Mouse (Mus musculus) intestine, embryonic 14.5 days (tissue): ENCODE results near the gene Helz. TPM values are rescaled to one million over a fixed set of nuclear protein-coding genes. Genes with fewer than 3 reads are reported as not detected.
A peak's percentile ranks its signal among the peaks of the same experiment; 100 is the strongest.
"Not testable (repeated sequence)": the region's sequence is repeated elsewhere in the genome, so short reads cannot be mapped to it uniquely, and the experiment has no call there.

Source experiments
- ATAC-seq: fragments of 200-750 bp; cut with Nextera tagmentation; replicated peaks from 2 replicates; pipeline ENCODE4 v1.8.0; 2017; ENCODE audit warnings: low read depth, moderate number of reproducible peaks, moderate TSS enrichment, moderate library complexity; ENCODE audit not compliant: low FRiP score, low TSS enrichment
- DNase-seq: peaks from one replicate; pipeline ENCODE4 v3.0.0-alpha.2; 2018; ENCODE audit warnings: low spot score
- H3K27ac ChIP-seq: fragments of 300-500 bp; sonication (generic); 2 replicates; pipeline ENCODE4 v1.5.1; 2014; ENCODE audit warnings: low read depth, mild to moderate bottlenecking, control low read depth
- H3K27me3 ChIP-seq: fragments of 300-500 bp; sonication (generic); replicated peaks from 2 replicates; pipeline ENCODE4 v1.6.1; 2014; ENCODE audit warnings: low read length, control low read depth; ENCODE audit not compliant: control insufficient read depth, insufficient read depth
- H3K36me3 ChIP-seq: fragments of 300-500 bp; sonication (generic); 2 replicates; pipeline ENCODE4 v1.6.1; 2014; ENCODE audit warnings: low read length, control low read depth; ENCODE audit not compliant: control insufficient read depth, insufficient read depth
- H3K4me1 ChIP-seq: fragments of 300-500 bp; sonication (generic); replicated peaks from 2 replicates; pipeline ENCODE4 v1.6.1; 2014; ENCODE audit warnings: low read length, control low read depth, mixed read lengths; ENCODE audit not compliant: control insufficient read depth, insufficient read depth
- H3K4me2 ChIP-seq: fragments of 300-500 bp; sonication (generic); 2 replicates; pipeline ENCODE4 v1.6.1; 2014; ENCODE audit warnings: low read length
- H3K4me3 ChIP-seq: fragments of 300-500 bp; sonication (generic); 2 replicates; pipeline ENCODE4 v1.5.1; 2014; ENCODE audit warnings: low read depth, low read length, control low read depth, mixed read lengths
- H3K9ac ChIP-seq: fragments of 300-500 bp; sonication (generic); 2 replicates; pipeline ENCODE4 v1.6.1; 2014; ENCODE audit warnings: mild to moderate bottlenecking, low read length
- H3K9me3 ChIP-seq: fragments of 300-500 bp; sonication (generic); 2 replicates; pipeline ENCODE4 v1.6.1; 2016; ENCODE audit warnings: low read length, control low read depth; ENCODE audit not compliant: control insufficient read depth
- WGBS: fragments of 180-500 bp; shearing (Covaris S2); extraction: QIAGEN DNeasy Blood & Tissue Kit; methylation state at CpG from one replicate; pipeline ENCODE4 v1.1.7; 2014; 5-methylcytosine and 5-hydroxymethylcytosine counted together
- polyA plus RNA-seq: library from polyadenylated mRNA; unstranded; fragments of >200 nt; fragmentation: Nextera tagmentation; extraction: Ambion mirVana; gene quantifications from 2 replicates; pipeline ENCODE4 v1.2.1, GENCODE M21; 2014

Gene Helz
- polyA plus RNA-seq = 22.2 and 22.6 TPM in 2 replicates

DNA sequence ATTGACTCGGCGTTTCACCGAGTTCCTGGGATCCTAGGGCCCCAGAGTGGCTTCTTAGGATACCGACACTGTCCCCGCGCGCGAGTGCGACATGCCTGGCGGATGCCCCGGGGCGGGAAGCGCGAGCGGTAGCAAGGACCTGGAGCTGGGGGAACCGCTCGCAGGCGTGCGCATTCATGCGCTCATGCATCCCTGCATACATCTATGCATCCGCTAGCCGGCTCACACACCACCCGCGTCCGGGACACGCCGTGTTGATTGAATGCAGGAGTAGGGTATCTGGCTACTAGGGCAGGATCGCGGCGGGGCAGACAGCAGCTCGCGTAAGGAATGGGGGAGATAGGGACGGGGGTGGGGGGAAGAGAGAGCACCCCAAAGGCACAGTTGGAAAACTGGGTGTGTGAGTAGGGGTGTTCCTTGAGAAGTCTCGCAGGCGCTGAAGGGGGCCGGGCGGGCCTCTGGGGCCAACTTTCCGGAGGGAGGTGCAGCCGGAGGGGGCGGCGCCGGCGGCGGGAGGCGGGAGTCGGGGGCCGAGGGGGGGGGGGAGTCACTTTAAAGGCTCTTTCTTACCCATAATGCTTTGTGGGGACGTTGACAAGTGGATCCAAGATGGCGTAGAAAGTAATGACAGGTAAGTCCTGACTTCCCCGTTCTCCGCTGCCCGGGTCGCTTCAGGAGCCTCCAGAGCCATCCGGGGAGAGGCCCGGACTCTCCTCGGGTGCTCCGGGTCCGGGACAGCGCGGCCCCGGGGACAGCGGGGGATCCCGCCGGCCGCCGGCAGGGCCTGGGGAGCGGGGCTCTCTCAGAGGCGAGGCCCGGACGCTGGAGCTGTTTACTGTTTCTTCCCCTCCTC is at the start of gene Helz:
TSS of gene Helz (plus strand) at position 580 of the 853 bp plus-strand sequence.
- Histone ChIP-seq H3K36me3 (peaks cover 24% of the 10 kb centered on the region), H3K4me3 (peak within 1 kb of the TSS; percentile 96), H3K4me1 (0 out of 2 replicates have a peak, but pooled peaks cover 2% of the 10 kb centered on the region), H3K9me3 (no peaks in the 10 kb centered on the region), H3K27ac (peak within 1 kb of the TSS; percentile 75), H3K9ac (peak within 1 kb of the TSS; percentile 89), H3K4me2 (peak within 1 kb of the TSS; percentile 100), H3K27me3 (no peaks in the 10 kb centered on the region)
- ATAC-seq (peak; percentile 73), DNase-seq (peak; percentile 91)
- 1% methylated on average over 66 of the region's 70 CpGs for WGBS

DNA sequence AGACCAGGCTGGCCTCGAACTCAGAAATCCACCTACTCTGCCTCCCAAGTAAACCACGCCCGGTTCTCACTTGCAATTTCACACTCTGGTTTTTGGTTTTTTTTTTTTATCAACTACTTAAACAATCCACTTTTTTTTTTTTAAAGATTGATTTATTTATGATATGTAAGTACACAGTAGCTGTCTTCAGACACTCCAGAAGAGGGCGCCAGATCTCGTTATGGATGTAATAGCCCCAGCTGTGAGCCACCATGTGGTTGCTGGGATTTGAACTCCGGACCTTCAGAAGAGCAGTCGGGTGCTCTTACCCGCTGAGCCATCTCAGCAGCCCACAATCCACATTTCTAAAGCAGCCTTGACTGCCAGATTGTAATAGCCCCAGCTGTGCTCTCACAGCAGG is 44.9 kb upstream of the Helz start:
- no peak overlapping the region for H3K4me2 ChIP-seq
- no peak overlapping the region for H3K9ac ChIP-seq
- H3K4me3 ChIP-seq = no peak overlapping the region
- no peak for ATAC-seq
- H3K27ac ChIP-seq = no peak overlapping the region
- 86% methylated on average over 8 of the region's 8 CpGs for WGBS
- no peaks in the 10 kb centered on the region for H3K27me3 ChIP-seq
- no peak for DNase-seq
- H3K4me1 ChIP-seq = no peaks in the 10 kb centered on the region
- H3K36me3 ChIP-seq = peaks cover 30% of the 10 kb centered on the region
- no peaks in the 10 kb centered on the region for H3K9me3 ChIP-seq

DNA sequence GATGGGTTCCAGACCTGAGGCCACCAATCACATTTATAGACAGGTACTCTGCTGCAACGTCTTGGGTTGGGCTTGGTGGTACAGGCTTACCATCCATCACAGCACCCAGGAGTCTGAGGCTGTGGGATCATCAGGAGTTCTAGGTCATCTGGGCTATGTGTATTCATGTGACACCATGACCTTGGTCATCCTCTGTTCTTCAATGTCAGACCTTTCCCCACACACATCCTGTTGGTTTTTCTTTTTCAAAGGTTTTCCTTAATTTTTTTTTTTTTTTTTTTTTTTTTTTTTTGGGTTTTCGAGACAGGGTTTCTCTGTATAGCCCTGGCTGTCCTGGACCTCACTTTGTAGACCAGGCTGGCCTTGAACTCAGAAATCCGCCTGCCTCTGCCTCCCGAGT is 43.4 kb upstream of the Helz start:
- not testable (repeated sequence) for DNase-seq

DNA sequence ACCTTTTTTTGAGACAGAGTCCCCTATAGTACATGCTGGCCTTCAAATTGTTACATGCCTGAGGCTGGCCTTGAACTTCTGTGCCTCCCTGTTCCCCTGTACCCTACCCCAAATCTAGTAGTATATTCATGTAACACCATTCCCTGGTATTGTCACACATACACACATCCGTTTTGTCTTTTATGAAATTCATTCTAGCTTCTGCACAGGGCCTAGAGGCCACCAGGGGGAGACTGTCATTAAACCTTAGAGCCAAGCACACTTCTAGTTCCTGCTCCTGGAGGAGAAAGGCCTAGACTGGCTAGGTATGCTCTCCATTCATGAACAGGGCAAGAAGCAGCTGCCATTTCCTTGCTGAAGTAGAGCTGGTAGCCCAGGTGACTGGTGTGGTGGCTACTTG is 41.5 kb upstream of the Helz start:
- Histone ChIP-seq H3K4me2 (no peak overlapping the region), H3K9ac (no peak overlapping the region), H3K4me3 (no peak overlapping the region), H3K4me1 (peaks cover 7% of the 10 kb centered on the region; the same call in 1 of the 2 replicates), H3K27me3 (0 out of 2 replicates have a peak, but pooled peaks cover 2% of the 10 kb centered on the region), H3K27ac (no peak overlapping the region), H3K36me3 (0 out of 2 replicates have a peak, but pooled peaks cover 5% of the 10 kb centered on the region), H3K9me3 (no peaks in the 10 kb centered on the region)
- WGBS = 78% methylated on average over 1 of the region's 1 CpGs
- ATAC-seq (no peak), DNase-seq (no peak)

More for the DNA sequence above, 43.4 kb upstream of the Helz start:
- not testable (repeated sequence) for H3K9ac ChIP-seq, H3K27me3 ChIP-seq, H3K4me2 ChIP-seq, ATAC-seq, H3K9me3 ChIP-seq, H3K4me3 ChIP-seq, H3K4me1 ChIP-seq, H3K27ac ChIP-seq
- peaks cover 18% of the 10 kb centered on the region for H3K36me3 ChIP-seq
- 80% methylated on average over 3 of the region's 4 CpGs for WGBS

- no peak overlapping the region for H3K4me2 ChIP-seq
Observed at GRCm38 (mm10) chr11:107509631-107510338, 37.9 kb upstream of the Helz start.

GRCm38 (mm10) chr11:107510362-107511269 is 37.1 kb upstream of the Helz start:
- Histone ChIP-seq H3K27me3 (0 out of 2 replicates have a peak, but pooled peaks cover 2% of the 10 kb centered on the region), H3K9ac (no peak overlapping the region; the same call in 1 of the 2 replicates), H3K9me3 (no peaks in the 10 kb centered on the region), H3K36me3 (no peaks in the 10 kb centered on the region), H3K4me1 (peaks cover 7% of the 10 kb centered on the region; the same call in 1 of the 2 replicates), H3K4me3 (0 out of 2 replicates have a peak overlapping the region, but pooled peaks have one; percentile 8), H3K27ac (no peak overlapping the region), H3K4me2 (peak overlapping the region; percentile 45)
- ATAC-seq (no peak), DNase-seq (peak; percentile 63)
- WGBS = 6% methylated on average over 18 of the region's 18 CpGs

More at GRCm38 (mm10) chr11:107509631-107510338, 37.9 kb upstream of the Helz start:
- WGBS = 21% methylated on average over 11 of the region's 11 CpGs
- Histone ChIP-seq H3K4me1 (peaks cover 7% of the 10 kb centered on the region; the same call in 1 of the 2 replicates), H3K9me3 (no peaks in the 10 kb centered on the region), H3K36me3 (no peaks in the 10 kb centered on the region), H3K4me3 (no peak overlapping the region), H3K9ac (no peak overlapping the region), H3K27ac (no peak overlapping the region), H3K27me3 (0 out of 2 replicates have a peak, but pooled peaks cover 2% of the 10 kb centered on the region)
- DNase-seq (no peak), ATAC-seq (no peak)

DNA sequence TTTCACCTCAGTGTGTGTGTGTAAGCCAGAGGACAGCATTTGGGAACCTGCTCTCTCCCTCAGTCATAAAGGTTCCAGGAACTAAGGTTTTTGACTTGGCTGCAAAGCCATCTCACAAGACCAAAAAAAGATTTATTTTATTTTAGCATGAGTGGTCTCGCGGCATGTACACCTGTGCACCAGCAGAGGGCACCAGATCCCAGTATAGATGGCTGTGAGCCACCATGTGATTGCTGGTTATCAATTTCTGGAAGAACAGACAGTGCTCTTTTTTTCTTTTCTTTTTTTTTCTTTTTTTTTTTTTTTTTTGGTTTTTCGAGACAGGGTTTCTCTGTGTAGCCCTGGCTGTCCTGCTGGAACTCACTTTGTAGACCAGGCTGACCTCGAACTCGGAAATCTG is 35.8 kb upstream of the Helz start:
- not testable (repeated sequence) for H3K9me3 ChIP-seq, H3K27me3 ChIP-seq, H3K9ac ChIP-seq, H3K4me1 ChIP-seq, H3K4me2 ChIP-seq, H3K4me3 ChIP-seq, H3K36me3 ChIP-seq, H3K27ac ChIP-seq
- ATAC-seq (0 out of 2 replicates have a peak, but pooled peaks have one; percentile 15), DNase-seq (peak; percentile 76)
- WGBS = 51% methylated on average over 5 of the region's 5 CpGs

GRCm38 (mm10) chr11:107513047-107513446 is 34.7 kb upstream of the Helz start:
- ATAC-seq (no peak), DNase-seq (no peak)
- H3K4me3 ChIP-seq = no peak overlapping the region
- H3K4me2 ChIP-seq = no peak overlapping the region
- H3K27ac ChIP-seq = no peak overlapping the region
- WGBS = 71% methylated on average over 10 of the region's 10 CpGs
- no peaks in the 10 kb centered on the region for H3K9me3 ChIP-seq
- peaks cover 7% of the 10 kb centered on the region; the same call in 1 of the 2 replicates for H3K4me1 ChIP-seq
- H3K36me3 ChIP-seq = no peaks in the 10 kb centered on the region
- 0 out of 2 replicates have a peak, but pooled peaks cover 2% of the 10 kb centered on the region for H3K27me3 ChIP-seq
- H3K9ac ChIP-seq = no peak overlapping the region
